Mouse (Mus musculus): Measurements from ENCODE around the gene Arx.

The Arx gene

GRCm38 (mm10) chrX:93286291-93286893 is at the start of gene Arx:
TSS of gene Arx (plus strand) at chrX:93286445.
- DNase-seq (ENCODE audit: extremely low spot score, low spot score), result peak; percentile 73

- DNase-seq (ENCODE audit: extremely low spot score, low spot score), result no peak
These were observed 34.9 kb upstream of the Arx start for GRCm38 (mm10) chrX:93251329-93251728.

DNA sequence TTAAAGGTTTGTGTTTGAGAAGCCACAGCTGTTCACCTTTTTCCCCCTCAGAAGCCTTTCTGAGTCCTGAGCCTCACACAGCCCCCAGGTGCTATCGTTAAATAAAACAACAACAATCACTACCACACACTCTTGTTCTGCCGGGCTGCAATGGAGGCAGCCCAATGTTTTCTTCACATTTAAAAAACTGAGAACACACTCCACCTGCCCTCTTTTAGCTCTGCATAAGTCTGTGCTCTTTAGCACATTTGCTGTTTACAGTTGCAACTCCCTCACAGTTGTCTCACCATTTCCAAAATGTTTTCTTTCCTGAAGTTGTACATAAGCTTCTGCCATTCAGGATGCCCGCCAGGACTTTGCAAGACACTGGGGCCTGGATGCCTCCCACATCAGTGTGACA is 10.6 kb upstream of the Arx start:
- no peak for DNase-seq (ENCODE audit: extremely low spot score, low spot score)

DNA sequence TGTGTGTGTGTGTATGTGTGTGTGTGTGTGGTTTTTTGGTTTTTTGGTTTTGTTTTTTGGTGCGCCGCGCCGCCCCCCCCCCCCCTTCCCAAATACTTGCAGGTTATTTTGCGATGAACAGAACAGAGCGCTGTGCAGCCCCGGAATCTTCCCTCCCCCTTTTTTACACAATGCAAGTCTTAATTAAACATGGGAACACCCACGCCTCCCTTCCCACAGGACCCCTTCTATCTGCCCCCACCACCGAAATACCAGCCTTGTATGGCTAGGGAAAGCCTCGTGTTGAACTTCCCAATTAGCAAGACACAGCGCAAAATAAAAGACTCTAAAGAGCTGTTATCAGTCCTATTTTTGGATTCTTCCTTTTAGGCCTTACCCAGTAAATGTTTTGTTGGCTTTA is 6.3 kb upstream of the Arx start:
- DNase-seq (ENCODE audit: extremely low spot score, low spot score), result no peak

GRCm38 (mm10) chrX:93281028-93281723 is 5.1 kb upstream of the Arx start:
- peak; percentile 76 for DNase-seq (ENCODE audit: extremely low spot score, low spot score)

DNA sequence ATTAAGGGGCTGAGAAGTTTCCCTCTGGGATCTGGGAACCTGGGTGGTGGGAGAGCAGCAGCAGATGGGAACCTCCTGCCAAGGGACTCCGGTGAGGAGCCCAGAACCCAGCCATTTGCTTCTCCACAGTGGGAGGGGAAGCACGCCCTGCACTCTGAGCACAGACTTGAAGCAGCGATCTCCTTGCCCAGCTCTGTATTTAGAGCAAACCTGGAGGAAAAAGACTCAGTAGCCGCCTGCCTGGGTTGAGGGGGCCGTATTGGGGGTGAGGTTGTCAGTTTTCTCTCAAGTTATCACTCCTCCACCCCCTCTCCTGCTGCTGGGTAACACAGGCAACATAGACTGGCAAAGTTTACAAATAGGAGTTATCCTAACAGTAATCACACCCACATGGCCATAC is 4.5 kb upstream of the Arx start:
- no peak for DNase-seq (ENCODE audit: extremely low spot score, low spot score)

GRCm38 (mm10) chrX:93285091-93285490 is 1.2 kb upstream of the Arx start:
- no peak for DNase-seq (ENCODE audit: extremely low spot score, low spot score)

DNA sequence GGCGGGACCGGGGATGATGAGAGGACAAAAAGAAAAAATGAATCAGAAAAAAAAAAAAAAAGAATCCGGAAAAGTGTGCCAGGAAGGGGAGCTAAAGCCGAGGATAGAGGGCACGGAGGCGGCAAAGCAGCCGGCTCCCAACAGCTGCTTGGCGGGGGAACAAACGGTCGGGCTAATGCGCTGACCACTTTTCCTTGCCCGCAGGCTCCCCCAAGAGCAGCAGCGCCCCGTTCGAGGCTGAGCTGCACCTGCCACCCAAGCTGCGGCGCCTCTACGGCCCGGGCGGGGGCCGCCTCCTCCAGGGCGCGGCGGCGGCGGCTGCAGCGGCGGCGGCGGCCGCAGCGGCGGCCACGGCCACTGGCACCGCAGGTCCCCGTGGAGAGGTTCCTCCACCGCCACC is 2.1 kb downstream of the Arx start:
- peak; percentile 30 for DNase-seq (ENCODE audit: extremely low spot score, low spot score)

DNA sequence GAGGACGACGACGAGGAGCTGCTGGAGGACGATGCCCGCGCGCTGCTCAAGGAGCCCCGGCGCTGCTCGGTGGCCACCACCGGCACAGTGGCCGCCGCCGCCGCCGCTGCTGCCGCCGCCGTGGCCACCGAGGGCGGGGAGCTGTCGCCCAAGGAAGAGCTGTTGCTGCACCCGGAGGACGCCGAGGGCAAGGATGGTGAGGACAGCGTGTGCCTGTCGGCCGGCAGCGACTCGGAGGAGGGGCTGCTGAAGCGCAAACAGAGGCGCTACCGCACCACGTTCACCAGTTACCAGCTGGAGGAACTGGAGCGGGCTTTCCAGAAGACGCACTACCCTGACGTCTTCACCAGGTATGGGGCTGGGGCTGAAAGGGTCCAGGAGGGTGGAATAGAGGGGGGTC is 2.8 kb downstream of the Arx start:
- peak; percentile 41 for DNase-seq (ENCODE audit: extremely low spot score, low spot score)

DNA sequence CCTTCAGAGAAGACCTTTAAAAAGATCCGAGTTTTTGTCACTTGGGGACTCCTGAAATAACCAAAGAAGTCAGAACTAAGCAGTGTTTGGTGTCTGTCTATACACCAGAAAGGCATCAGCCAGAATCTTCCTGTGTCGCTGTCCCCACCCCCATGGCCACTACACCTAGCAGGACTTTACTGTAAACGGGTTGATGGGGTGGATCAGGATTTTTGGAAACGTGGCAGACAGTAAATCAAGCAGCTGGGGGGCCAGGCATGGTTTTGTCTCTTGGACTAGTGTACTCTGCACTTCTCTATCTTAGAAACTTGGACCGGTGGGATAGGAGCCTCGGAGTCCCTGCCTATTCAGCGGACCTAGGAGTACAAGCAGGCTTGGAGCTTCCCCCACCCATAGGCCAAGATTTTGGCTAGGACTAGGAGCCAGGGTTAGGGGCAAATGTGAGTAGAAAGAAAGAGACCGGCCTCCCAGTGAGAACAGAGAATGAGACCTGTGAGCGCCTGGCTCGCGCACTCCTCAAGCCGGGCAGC is 3.7 kb downstream of the Arx start:
- DNase-seq (ENCODE audit: extremely low spot score, low spot score), result peak; percentile 46

GRCm38 (mm10) chrX:93292031-93292430 is 5.8 kb downstream of the Arx start:
- no peak for DNase-seq (ENCODE audit: extremely low spot score, low spot score)

- peak; percentile 42 for DNase-seq (ENCODE audit: extremely low spot score, low spot score)
These were observed 8.7 kb downstream of the Arx start for GRCm38 (mm10) chrX:93294736-93295490.

DNA sequence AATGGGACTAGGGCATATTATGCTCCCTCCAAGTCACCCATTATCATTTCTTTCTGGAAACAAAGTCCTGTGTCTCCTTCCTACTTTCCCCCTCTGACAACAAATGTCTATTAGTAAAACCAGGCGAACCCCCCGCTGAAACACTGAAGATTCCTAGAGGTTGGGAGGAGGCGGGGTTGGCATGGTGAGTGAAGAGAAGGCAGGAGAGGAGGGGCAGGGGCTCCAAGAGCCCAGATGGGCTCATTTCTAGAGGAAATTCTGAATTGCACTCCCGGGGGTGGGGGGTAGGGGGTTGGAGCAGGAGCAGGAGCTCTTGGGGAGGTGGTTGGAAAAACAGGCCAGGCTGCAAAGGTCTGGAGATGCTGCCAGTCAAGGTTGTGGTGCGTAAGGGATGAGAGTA is 9.6 kb downstream of the Arx start:
- no peak for DNase-seq (ENCODE audit: extremely low spot score, low spot score)

GRCm38 (mm10) chrX:93297001-93297441 is 10.8 kb downstream of the Arx start:
- no peak for DNase-seq (ENCODE audit: extremely low spot score, low spot score)

- DNase-seq (ENCODE audit: extremely low spot score, low spot score), result no peak
These were observed 12.9 kb downstream of the Arx start for GRCm38 (mm10) chrX:93299046-93299626.

- no peak for DNase-seq (ENCODE audit: extremely low spot score, low spot score)
These were observed 13.5 kb downstream of the Arx start for GRCm38 (mm10) chrX:93299771-93300170.

- no peak for DNase-seq (ENCODE audit: extremely low spot score, low spot score)
These were observed 14.1 kb downstream of the Arx start for GRCm38 (mm10) chrX:93300183-93300815.

- DNase-seq (ENCODE audit: extremely low spot score, low spot score), result no peak
These were observed 15.6 kb downstream of the Arx start for GRCm38 (mm10) chrX:93301798-93302197.

DNA sequence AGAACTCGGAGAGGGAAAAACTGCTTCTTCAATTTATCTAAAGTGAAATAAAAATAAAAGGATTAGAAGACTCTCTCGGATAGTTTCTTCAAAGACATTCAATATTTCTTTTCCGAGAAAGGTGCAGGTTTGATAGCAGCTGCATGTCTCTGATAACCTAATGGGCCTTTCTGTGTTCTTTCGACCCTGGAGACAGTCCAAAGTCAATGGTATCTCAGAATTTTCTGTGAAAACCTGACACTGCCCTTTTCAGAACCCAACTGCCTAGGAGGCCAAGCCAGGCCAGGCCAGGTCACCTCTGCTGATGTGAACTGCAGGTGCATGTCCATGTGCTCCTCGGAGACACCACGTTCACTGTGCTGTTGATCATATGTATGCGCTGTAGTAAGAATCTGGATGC is 19.5 kb downstream of the Arx start:
- no peak for DNase-seq (ENCODE audit: extremely low spot score, low spot score)

GRCm38 (mm10) chrX:93317577-93317976 is 31.3 kb downstream of the Arx start:
- DNase-seq (ENCODE audit: extremely low spot score, low spot score), result no peak

GRCm38 (mm10) chrX:93319979-93320378 is 33.7 kb downstream of the Arx start:
- no peak for DNase-seq (ENCODE audit: extremely low spot score, low spot score)
